Mouse (Mus musculus) embryo, embryonic 11.5 days (tissue): ENCODE measurements around the gene Ptchd4.
A peak's percentile ranks its signal among the peaks of the same experiment; 100 is the strongest.

ENCODE experiments used
- DNase-seq: peaks from one replicate; pipeline ENCODE4 v3.0.0-alpha.2; 2012; ENCODE audit warnings: low read depth, low spot score

Gene Ptchd4

GRCm38 (mm10) chr17:42315669-42316611 is at the start of gene Ptchd4:
Gene Ptchd4, plus strand, starts transcription at chr17:42315947.
- DNase-seq = peak; percentile 35

- no peak for DNase-seq
Observed at GRCm38 (mm10) chr17:42276861-42277260, 38.9 kb upstream of the Ptchd4 start.

GRCm38 (mm10) chr17:42284391-42284790 is 31.4 kb upstream of the Ptchd4 start:
- no peak for DNase-seq

- DNase-seq = no peak
Observed at GRCm38 (mm10) chr17:42286255-42286654, 29.5 kb upstream of the Ptchd4 start.

GRCm38 (mm10) chr17:42290341-42290740 is 25.4 kb upstream of the Ptchd4 start:
- DNase-seq = no peak

GRCm38 (mm10) chr17:42291793-42292192 is 24.0 kb upstream of the Ptchd4 start:
- DNase-seq = no peak

GRCm38 (mm10) chr17:42297986-42298385 is 17.8 kb upstream of the Ptchd4 start:
- DNase-seq = no peak

GRCm38 (mm10) chr17:42299681-42300080 is 16.1 kb upstream of the Ptchd4 start:
- DNase-seq = no peak

- no peak for DNase-seq
Observed at GRCm38 (mm10) chr17:42303062-42303577, 12.6 kb upstream of the Ptchd4 start.

GRCm38 (mm10) chr17:42304262-42304661 is 11.5 kb upstream of the Ptchd4 start:
- no peak for DNase-seq

- no peak for DNase-seq
Observed at GRCm38 (mm10) chr17:42307001-42307400, 8.7 kb upstream of the Ptchd4 start.

GRCm38 (mm10) chr17:42310136-42310535 is 5.6 kb upstream of the Ptchd4 start:
- DNase-seq = no peak

GRCm38 (mm10) chr17:42316612-42316982 is 850 bp downstream of the Ptchd4 start:
- no peak for DNase-seq

- DNase-seq = no peak
Observed at GRCm38 (mm10) chr17:42335787-42336186, 20.0 kb downstream of the Ptchd4 start.

- DNase-seq = no peak
Observed at GRCm38 (mm10) chr17:42336571-42336970, 20.8 kb downstream of the Ptchd4 start.

- no peak for DNase-seq
Observed at GRCm38 (mm10) chr17:42346027-42346426, 30.3 kb downstream of the Ptchd4 start.

- no peak for DNase-seq
Observed at GRCm38 (mm10) chr17:42358481-42358880, 42.7 kb downstream of the Ptchd4 start.

GRCm38 (mm10) chr17:42363085-42363710 is 47.5 kb downstream of the Ptchd4 start:
- no peak for DNase-seq

- no peak for DNase-seq
Observed at GRCm38 (mm10) chr17:42364716-42365115, 49.0 kb downstream of the Ptchd4 start.

- no peak for DNase-seq
Observed at GRCm38 (mm10) chr17:42374881-42375280, 59.1 kb downstream of the Ptchd4 start.

GRCm38 (mm10) chr17:42393086-42393485 is 77.3 kb downstream of the Ptchd4 start:
- no peak for DNase-seq

- DNase-seq = no peak
Observed at GRCm38 (mm10) chr17:42395299-42395698, 79.6 kb downstream of the Ptchd4 start.

GRCm38 (mm10) chr17:42418449-42418848 is 102.7 kb downstream of the Ptchd4 start:
- DNase-seq = no peak
